Mouse (Mus musculus): ENCODE data around the gene Tcp1.

Gene Tcp1

GRCm38 (mm10) chr17:12967173-12967572, 51.7 kb downstream of the Tcp1 start:
- no peak for DNase-seq (ENCODE audit: extremely low spot score, low read depth, low spot score)

GRCm38 (mm10) chr17:12973851-12974250, 58.4 kb downstream of the Tcp1 start:
- no peak for DNase-seq (ENCODE audit: extremely low spot score, low read depth, low spot score)

Data from hindlimb bud, embryonic 11.5 days (tissue).